Mouse (Mus musculus): Measurements from ENCODE around the gene Tax1bp3.

GRCm38 (mm10) chr11:73187231-73187630, 10.3 kb downstream of the Tax1bp3 start:
- no peak for TF ChIP-seq POLR2A (IDR thresholded peaks at IDR 0.05; ENCODE audit: insufficient read length, low read depth)
- TF ChIP-seq USF1 (IDR thresholded peaks at IDR 0.05; ENCODE audit: low read depth) = no peak
- TF ChIP-seq POLR2AphosphoS2 (IDR thresholded peaks at IDR 0.05; ENCODE audit: insufficient read length, low read depth) = no peak

Measured in myocyte (in vitro differentiated cells).